Mouse (Mus musculus) liver, postnatal 0 days (tissue): ENCODE data around the gene Arf1.

Experiments used
- CTCF ChIP-seq: sonication (generic); IDR thresholded peaks from 2 replicates; pipeline ENCODE4 v1.5.1; 2016; ENCODE audit warnings: antibody characterized with exemption, low read depth
- EP300 ChIP-seq: IDR thresholded peaks from 2 replicates; pipeline ENCODE4 v1.6.1; 2016; ENCODE audit warnings: antibody characterized with exemption, low read depth, mild to moderate bottlenecking

- TF ChIP-seq CTCF: no peak
- no peak for TF ChIP-seq EP300
Measured at GRCm38 (mm10) chr11:59216955-59217354, 11.1 kb downstream of the Arf1 start.
